Mouse (Mus musculus) lung, embryonic 14.5 days (tissue): Measurements from ENCODE around the gene Pgk1. TPM values are rescaled to one million over a fixed set of nuclear protein-coding genes. Genes with fewer than 3 reads are reported as not detected.

ENCODE experiments used
- ATAC-seq: fragments of 200-750 bp; cut with Nextera tagmentation; 2 replicates; pipeline ENCODE4 v1.8.0; 2017; ENCODE audit warnings: mild to moderate bottlenecking, moderate TSS enrichment, moderate library complexity; ENCODE audit not compliant: insufficient read depth
- DNase-seq: peaks from one replicate; pipeline ENCODE4 v3.0.0-alpha.2; 2015
- H3K27ac ChIP-seq: fragments of 300-500 bp; sonication (generic); 2 replicates; pipeline ENCODE4 v1.5.1; 2014; ENCODE audit warnings: low read depth, mild to moderate bottlenecking, moderate library complexity
- H3K27me3 ChIP-seq: fragments of 300-500 bp; sonication (generic); 2 replicates; pipeline ENCODE4 v1.6.1; 2014; ENCODE audit warnings: low read length, control low read depth; ENCODE audit not compliant: insufficient read depth
- H3K36me3 ChIP-seq: fragments of 300-500 bp; sonication (generic); 2 replicates; pipeline ENCODE4 v1.6.1; 2014; ENCODE audit warnings: control low read depth; ENCODE audit not compliant: insufficient read depth
- H3K4me1 ChIP-seq: fragments of 300-500 bp; sonication (generic); 2 replicates; pipeline ENCODE4 v1.6.1; 2014; ENCODE audit warnings: antibody characterized with exemption, control low read depth; ENCODE audit not compliant: insufficient read depth
- H3K4me2 ChIP-seq: fragments of 300-500 bp; sonication (generic); 2 replicates; pipeline ENCODE4 v1.6.1; 2014; ENCODE audit warnings: mild to moderate bottlenecking
- H3K4me3 ChIP-seq: fragments of 300-500 bp; sonication (generic); 2 replicates; pipeline ENCODE4 v1.5.1; 2014; ENCODE audit warnings: low read depth, low read length
- H3K9ac ChIP-seq: fragments of 300-500 bp; sonication (generic); 2 replicates; pipeline ENCODE4 v1.6.1; 2014
- H3K9me3 ChIP-seq: fragments of 300-500 bp; sonication (generic); 2 replicates; pipeline ENCODE4 v1.6.1; 2016; ENCODE audit warnings: low read depth, low read length, control low read depth
- CTCF ChIP-seq: IDR thresholded peaks from 2 replicates; pipeline ENCODE4 v1.5.1; 2016; ENCODE audit warnings: antibody characterized with exemption, low read depth
- WGBS: fragments of 180-500 bp; shearing (Covaris S2); extraction: QIAGEN DNeasy Blood & Tissue Kit; methylation state at CpG from one replicate; pipeline ENCODE4 v1.1.7; 2014; 5-methylcytosine and 5-hydroxymethylcytosine counted together
- polyA plus RNA-seq: library from polyadenylated mRNA; unstranded; fragments of >200 nt; fragmentation: Nextera tagmentation; extraction: Ambion mirVana; gene quantifications from 2 replicates; pipeline ENCODE4 v1.2.1, GENCODE M21; 2014

The Pgk1 gene
- polyA plus RNA-seq: 302 and 304 TPM in 2 replicates

DNA sequence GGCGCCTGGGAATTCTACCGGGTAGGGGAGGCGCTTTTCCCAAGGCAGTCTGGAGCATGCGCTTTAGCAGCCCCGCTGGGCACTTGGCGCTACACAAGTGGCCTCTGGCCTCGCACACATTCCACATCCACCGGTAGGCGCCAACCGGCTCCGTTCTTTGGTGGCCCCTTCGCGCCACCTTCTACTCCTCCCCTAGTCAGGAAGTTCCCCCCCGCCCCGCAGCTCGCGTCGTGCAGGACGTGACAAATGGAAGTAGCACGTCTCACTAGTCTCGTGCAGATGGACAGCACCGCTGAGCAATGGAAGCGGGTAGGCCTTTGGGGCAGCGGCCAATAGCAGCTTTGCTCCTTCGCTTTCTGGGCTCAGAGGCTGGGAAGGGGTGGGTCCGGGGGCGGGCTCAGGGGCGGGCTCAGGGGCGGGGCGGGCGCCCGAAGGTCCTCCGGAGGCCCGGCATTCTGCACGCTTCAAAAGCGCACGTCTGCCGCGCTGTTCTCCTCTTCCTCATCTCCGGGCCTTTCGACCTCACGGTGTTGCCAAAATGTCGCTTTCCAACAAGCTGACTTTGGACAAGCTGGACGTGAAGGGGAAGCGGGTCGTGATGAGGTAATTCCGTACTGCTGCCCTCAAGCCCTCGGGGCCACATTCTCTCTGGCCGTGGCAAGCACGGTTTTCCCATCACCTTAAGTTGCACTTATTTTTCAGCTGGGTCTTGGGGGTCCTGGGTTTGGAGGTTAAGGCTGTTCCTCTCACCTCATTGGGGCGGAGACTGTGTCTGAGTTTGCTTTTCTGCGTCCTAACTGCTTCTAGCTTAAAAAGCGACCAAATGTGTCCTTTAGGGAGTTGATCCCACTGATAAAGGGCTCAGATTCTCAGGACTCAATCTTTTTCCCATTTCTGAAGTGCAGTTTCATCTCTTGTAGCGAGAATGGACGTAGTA is at the start of gene Pgk1:
Gene Pgk1 (plus strand): TSS at position 388 of the 937 bp plus-strand sequence.
- DNase-seq: peak; percentile 95
- WGBS: 11% methylated on average over 49 of the region's 55 CpGs
- no peaks in the 10 kb centered on the region; the same call in none of the 2 replicates for H3K4me1 ChIP-seq
- peak within 1 kb of the TSS; percentile 67 for H3K9ac ChIP-seq
- peak within 1 kb of the TSS; percentile 59 for H3K4me3 ChIP-seq
- TF ChIP-seq CTCF: no peak
- no peaks in the 10 kb centered on the region for H3K27me3 ChIP-seq
- peak within 1 kb of the TSS; percentile 95 for H3K27ac ChIP-seq
- 0 out of 2 replicates have a peak, but pooled peaks cover 6% of the 10 kb centered on the region for H3K36me3 ChIP-seq
- H3K9me3 ChIP-seq: no peaks in the 10 kb centered on the region
- peak; percentile 98 for ATAC-seq
- peak within 1 kb of the TSS; percentile 74 for H3K4me2 ChIP-seq

GRCm38 (mm10) chrX:106139309-106140070 is 47.4 kb upstream of the Pgk1 start:
- Histone ChIP-seq H3K4me2 (no peak overlapping the region), H3K36me3 (no peaks in the 10 kb centered on the region), H3K27me3 (no peaks in the 10 kb centered on the region), H3K9me3 (no peaks in the 10 kb centered on the region), H3K27ac (no peak overlapping the region), H3K4me3 (no peak overlapping the region), H3K9ac (no peak overlapping the region), H3K4me1 (no peaks in the 10 kb centered on the region)
- TF ChIP-seq CTCF: no peak
- DNase-seq: peak; percentile 1
- no peak for ATAC-seq
- WGBS: 72% methylated on average over 13 of the region's 13 CpGs

DNA sequence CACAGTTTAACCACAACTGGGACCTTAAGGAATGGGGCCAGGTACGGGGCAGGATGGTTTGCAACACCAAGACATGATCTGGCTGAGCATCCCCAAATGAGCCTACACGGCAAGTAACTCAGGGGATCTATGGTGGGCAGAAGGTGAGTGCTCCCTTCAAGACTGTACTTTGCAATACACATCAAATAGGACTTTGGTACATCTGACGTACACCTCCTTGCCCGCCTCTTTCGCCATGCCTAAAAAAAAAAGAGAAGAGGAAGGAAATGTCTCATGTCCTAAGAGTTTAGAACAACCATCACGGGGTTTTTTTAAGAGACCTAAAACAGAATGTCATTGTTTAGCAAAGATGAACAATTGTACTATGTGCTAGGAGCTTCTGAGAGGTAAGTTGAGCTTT is 44.0 kb upstream of the Pgk1 start, which contains the start of gene Tlr13:
Gene Tlr13 (plus strand): TSS at position 269 of the 400 bp plus-strand sequence.
- Histone ChIP-seq H3K36me3 (no peaks in the 10 kb centered on the region), H3K4me2 (no peak within 1 kb of the TSS), H3K9me3 (no peaks in the 10 kb centered on the region), H3K27me3 (no peaks in the 10 kb centered on the region), H3K9ac (no peak within 1 kb of the TSS), H3K4me3 (no peak within 1 kb of the TSS), H3K27ac (no peak within 1 kb of the TSS), H3K4me1 (no peaks in the 10 kb centered on the region)
- 73% methylated on average over 6 of the region's 6 CpGs for WGBS
- no peak for DNase-seq
- no peak for TF ChIP-seq CTCF
- no peak for ATAC-seq

DNA sequence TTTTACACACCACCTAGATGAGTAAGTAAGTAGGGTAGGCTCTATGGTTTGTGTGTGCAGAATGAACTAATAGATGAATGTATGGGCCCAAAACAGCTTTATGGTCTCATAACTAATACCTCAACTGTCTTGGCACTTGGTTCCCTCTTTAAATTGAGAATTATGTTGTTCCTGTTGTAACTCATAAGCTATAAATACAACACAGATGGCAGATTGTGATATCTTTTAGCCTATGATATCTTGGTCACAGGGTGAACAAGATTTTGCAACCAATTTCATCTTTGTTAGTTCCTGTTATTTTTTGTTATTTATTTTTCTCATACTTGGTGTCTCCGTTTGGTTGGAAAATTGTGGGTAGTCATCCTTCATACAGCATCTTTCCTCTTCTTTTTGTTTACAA is 38.7 kb upstream of the Pgk1 start:
- no peak for ATAC-seq
- Histone ChIP-seq H3K4me2 (no peak overlapping the region), H3K27ac (no peak overlapping the region), H3K4me3 (no peak overlapping the region), H3K27me3 (no peaks in the 10 kb centered on the region), H3K36me3 (no peaks in the 10 kb centered on the region), H3K9ac (no peak overlapping the region), H3K4me1 (no peaks in the 10 kb centered on the region), H3K9me3 (no peaks in the 10 kb centered on the region)
- WGBS: 87% methylated on average over 1 of the region's 1 CpGs
- no peak for TF ChIP-seq CTCF
- no peak for DNase-seq

DNA sequence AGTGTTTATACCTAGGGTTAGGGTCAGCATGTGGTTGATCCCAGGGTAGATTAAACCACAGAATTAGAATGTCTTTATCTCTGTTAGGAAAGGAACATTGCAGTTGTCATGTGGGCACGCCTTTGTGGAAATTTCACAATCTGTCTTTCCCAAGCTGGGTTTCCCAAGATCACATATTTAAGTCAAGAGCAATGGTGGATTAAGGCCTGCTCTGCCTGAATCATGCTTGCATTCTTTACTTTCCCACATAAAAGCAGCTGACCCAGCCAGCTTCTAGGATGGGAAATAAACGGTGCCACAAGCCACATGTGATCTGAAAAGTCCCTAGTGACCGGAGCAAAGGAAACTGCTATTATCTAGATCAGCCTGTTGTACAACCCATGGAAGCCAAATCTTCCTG is 37.4 kb upstream of the Pgk1 start:
- no peak overlapping the region for H3K4me2 ChIP-seq
- DNase-seq (no peak), ATAC-seq (no peak)
- H3K27me3 ChIP-seq: no peaks in the 10 kb centered on the region
- H3K27ac ChIP-seq: no peak overlapping the region
- H3K9ac ChIP-seq: no peak overlapping the region
- 72% methylated on average over 3 of the region's 3 CpGs for WGBS
- no peaks in the 10 kb centered on the region for H3K4me1 ChIP-seq
- H3K9me3 ChIP-seq: no peaks in the 10 kb centered on the region
- no peaks in the 10 kb centered on the region for H3K36me3 ChIP-seq
- H3K4me3 ChIP-seq: no peak overlapping the region
- no peak for TF ChIP-seq CTCF

DNA sequence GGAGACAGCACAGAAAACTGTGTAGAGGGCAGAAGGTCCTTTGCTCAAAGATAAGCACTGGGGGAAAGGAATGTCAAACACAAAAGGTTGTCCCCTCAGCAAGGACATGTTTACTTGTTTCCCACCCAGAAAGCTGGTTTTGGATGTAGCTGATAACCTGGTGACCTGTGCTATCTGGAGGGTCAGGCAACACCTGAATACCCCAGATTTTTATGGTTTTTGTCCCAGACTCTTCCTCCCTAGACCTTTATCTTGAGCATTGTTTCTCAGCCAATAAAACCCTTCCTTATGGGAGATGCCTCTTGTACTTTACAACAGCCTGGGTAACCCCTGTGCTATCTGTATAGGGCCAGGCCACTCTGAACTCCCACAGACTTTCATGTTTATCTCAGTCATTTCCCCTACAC is 32.7 kb upstream of the Pgk1 start:
- no peaks in the 10 kb centered on the region for H3K4me1 ChIP-seq
- DNase-seq (no peak), ATAC-seq (no peak)
- H3K27ac ChIP-seq: no peak overlapping the region
- H3K27me3 ChIP-seq: no peaks in the 10 kb centered on the region
- no peak overlapping the region for H3K9ac ChIP-seq
- no peak overlapping the region for H3K4me2 ChIP-seq
- no peak for TF ChIP-seq CTCF
- H3K9me3 ChIP-seq: no peaks in the 10 kb centered on the region
- no peak overlapping the region for H3K4me3 ChIP-seq
- no peaks in the 10 kb centered on the region for H3K36me3 ChIP-seq

DNA sequence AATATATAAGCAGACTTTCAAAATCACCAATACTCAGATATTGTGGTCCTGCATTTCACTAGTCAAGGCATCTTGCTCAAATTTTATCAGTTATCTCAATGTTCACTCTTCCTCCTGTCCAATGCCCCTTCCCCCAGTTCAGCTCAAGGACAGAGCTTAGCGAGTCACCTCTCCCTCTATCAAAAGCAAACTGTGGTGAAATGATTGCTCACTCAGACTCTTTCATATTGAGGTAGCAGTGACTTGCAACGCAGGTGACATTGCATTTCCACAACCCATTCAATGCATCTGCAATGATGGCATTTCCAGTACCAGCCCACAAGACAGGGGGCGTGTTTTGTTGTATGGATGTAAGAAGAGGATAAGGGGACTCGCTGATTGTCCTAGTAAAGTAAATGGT is 31.0 kb upstream of the Pgk1 start:
- Histone ChIP-seq H3K36me3 (no peaks in the 10 kb centered on the region), H3K9me3 (no peaks in the 10 kb centered on the region), H3K4me3 (no peak overlapping the region), H3K4me1 (no peaks in the 10 kb centered on the region), H3K27me3 (no peaks in the 10 kb centered on the region), H3K9ac (no peak overlapping the region), H3K4me2 (no peak overlapping the region), H3K27ac (no peak overlapping the region)
- no peak for ATAC-seq
- DNase-seq: no peak
- TF ChIP-seq CTCF: no peak
- 73% methylated on average over 4 of the region's 4 CpGs for WGBS
